Mouse (Mus musculus) spleen, adult 2 months (tissue): Measurements from ENCODE around the gene 1810010H24Rik. TPM values are rescaled to one million over a fixed set of nuclear protein-coding genes. Genes with fewer than 3 reads are reported as not detected.

Source experiments
- DNase-seq, 2 experiments: peaks; one replicate each; pipeline versions ENCODE4 v3.0.0 to v3.0.0-alpha.2; 2012 to 2021; ENCODE audit warnings: low spot score in 2 of 2, low read depth in 1 of 2
- H3K27ac ChIP-seq: fragments of 200-500 bp; 2 replicates; pipeline ENCODE4 v1.5.1; 2012; ENCODE audit warnings: low read length, inconsistent platforms; ENCODE audit not compliant: insufficient read depth
- H3K27me3 ChIP-seq: fragments of 200-500 bp; 2 replicates; pipeline ENCODE4 v1.6.1; 2012; ENCODE audit warnings: mild to moderate bottlenecking, moderate library complexity, low read length, inconsistent platforms; ENCODE audit not compliant: control insufficient read depth, insufficient read depth
- H3K36me3 ChIP-seq: fragments of 200-500 bp; 2 replicates; pipeline ENCODE4 v1.6.1; 2012; ENCODE audit warnings: mild to moderate bottlenecking, low read length, inconsistent platforms; ENCODE audit not compliant: control insufficient read depth, insufficient read depth
- H3K4me1 ChIP-seq: fragments of 200-500 bp; 2 replicates; pipeline ENCODE4 v1.6.1; 2011; ENCODE audit warnings: inconsistent platforms; ENCODE audit not compliant: control insufficient read depth, insufficient read depth, insufficient read length
- H3K4me3 ChIP-seq: fragments of 200-500 bp; 2 replicates; pipeline ENCODE4 v1.5.1; 2011; ENCODE audit warnings: mild to moderate bottlenecking, inconsistent platforms; ENCODE audit not compliant: insufficient read depth, insufficient read length; ENCODE audit errors: extremely low read depth
- CTCF ChIP-seq: fragments of 200-500 bp; IDR thresholded peaks from 2 replicates; pipeline ENCODE4 v1.5.1; 2011; ENCODE audit warnings: mild to moderate bottlenecking, inconsistent platforms; ENCODE audit not compliant: insufficient read depth, insufficient read length, insufficient replicate concordance; ENCODE audit errors: extremely low read depth
- POLR2A ChIP-seq: fragments of 200-500 bp; IDR thresholded peaks from 2 replicates; pipeline ENCODE4 v1.6.1; 2011; ENCODE audit warnings: low read depth, low read length, inconsistent platforms
- WGBS: fragments of 180-500 bp; shearing (Covaris S2); methylation state at CpG from one replicate; pipeline ENCODE4 v1.1.7; 2018; 5-methylcytosine and 5-hydroxymethylcytosine counted together
- polyA plus RNA-seq: library from polyadenylated mRNA; depleted of rRNA; stranded (reverse); fragments of >200 nt; gene quantifications from 2 replicates; pipeline ENCODE4 v1.2.3, GENCODE M21; 2012; rRNA removed

Gene 1810010H24Rik
- polyA plus RNA-seq, 1 experiment, result 0.91 TPM

- no peaks in the 10 kb centered on the region for H3K4me1 ChIP-seq
- DNase-seq, result no peak
- H3K27ac ChIP-seq, result no peak overlapping the region
- no peaks in the 10 kb centered on the region for H3K27me3 ChIP-seq
- H3K4me3 ChIP-seq, result no peak overlapping the region
- TF ChIP-seq POLR2A, result no peak
- peaks cover 62% of the 10 kb centered on the region for H3K36me3 ChIP-seq
- 85% methylated on average over 1 of the region's 1 CpGs for WGBS
These were observed 35.5 kb downstream of the 1810010H24Rik start for GRCm38 (mm10) chr11:107060941-107061340.

GRCm38 (mm10) chr11:107063067-107063466, 37.6 kb downstream of the 1810010H24Rik start:
- Histone ChIP-seq H3K27ac (no peak overlapping the region), H3K4me3 (no peak overlapping the region), H3K36me3 (peaks cover 61% of the 10 kb centered on the region), H3K27me3 (no peaks in the 10 kb centered on the region), H3K4me1 (no peaks in the 10 kb centered on the region)
- WGBS, result 91% methylated on average over 3 of the region's 3 CpGs
- TF ChIP-seq CTCF (no peak), POLR2A (no peak)
- DNase-seq, result no peak

GRCm38 (mm10) chr11:107064590-107064989, 39.1 kb downstream of the 1810010H24Rik start:
- no peak for DNase-seq
- WGBS, result 98% methylated on average over 1 of the region's 1 CpGs
- no peak overlapping the region for H3K27ac ChIP-seq
- TF ChIP-seq CTCF, result no peak
- no peak for TF ChIP-seq POLR2A
- H3K4me3 ChIP-seq, result no peak overlapping the region
- no peaks in the 10 kb centered on the region for H3K4me1 ChIP-seq
- H3K36me3 ChIP-seq, result peaks cover 51% of the 10 kb centered on the region
- no peaks in the 10 kb centered on the region for H3K27me3 ChIP-seq

GRCm38 (mm10) chr11:107065216-107065785, 39.8 kb downstream of the 1810010H24Rik start:
- H3K4me1 ChIP-seq, result no peaks in the 10 kb centered on the region
- no peak for TF ChIP-seq POLR2A
- peaks cover 48% of the 10 kb centered on the region for H3K36me3 ChIP-seq
- no peaks in the 10 kb centered on the region for H3K27me3 ChIP-seq
- H3K27ac ChIP-seq, result no peak overlapping the region
- WGBS, result 92% methylated on average over 11 of the region's 11 CpGs
- no peak for DNase-seq
- no peak overlapping the region for H3K4me3 ChIP-seq

Other genes with a start within 250 kb of the 1810010H24Rik start
- gene Polg2, start 246.1 kb upstream of the 1810010H24Rik start, polyA plus RNA-seq, result 7.2 and 9.0 TPM in 2 replicates
- 608 and 672 TPM in 2 replicates for gene Ddx5, start 236.5 kb upstream of the 1810010H24Rik start, polyA plus RNA-seq
- 2.0 and 2.1 TPM in 2 replicates for gene Cep95, start 236.4 kb upstream of the 1810010H24Rik start, polyA plus RNA-seq
- gene Smurf2, start 105.0 kb upstream of the 1810010H24Rik start, polyA plus RNA-seq, result 4.9 TPM in 2 replicates
- 16.0 and 16.1 TPM in 2 replicates for gene Kpna2, start 26.1 kb upstream of the 1810010H24Rik start, polyA plus RNA-seq
- 26.5 and 27.3 TPM in 2 replicates for gene Bptf, start 106.4 kb downstream of the 1810010H24Rik start, polyA plus RNA-seq
- 4.7 and 4.9 TPM in 2 replicates for gene Nol11, start 163.7 kb downstream of the 1810010H24Rik start, polyA plus RNA-seq